Mouse (Mus musculus): Measurements from ENCODE around the gene Zfp963. TPM values are rescaled to one million over a fixed set of nuclear protein-coding genes. Genes with fewer than 3 reads are reported as not detected.

Gene Zfp963
- polyA plus RNA-seq (2014; fragmentation: Illumina TruSeq; extraction: RNeasy Lipid Tissue Mini Kit (QIAGEN cat#74804); ENCODE audit: low read depth, low replicate concordance), result 11.1 TPM

DNA sequence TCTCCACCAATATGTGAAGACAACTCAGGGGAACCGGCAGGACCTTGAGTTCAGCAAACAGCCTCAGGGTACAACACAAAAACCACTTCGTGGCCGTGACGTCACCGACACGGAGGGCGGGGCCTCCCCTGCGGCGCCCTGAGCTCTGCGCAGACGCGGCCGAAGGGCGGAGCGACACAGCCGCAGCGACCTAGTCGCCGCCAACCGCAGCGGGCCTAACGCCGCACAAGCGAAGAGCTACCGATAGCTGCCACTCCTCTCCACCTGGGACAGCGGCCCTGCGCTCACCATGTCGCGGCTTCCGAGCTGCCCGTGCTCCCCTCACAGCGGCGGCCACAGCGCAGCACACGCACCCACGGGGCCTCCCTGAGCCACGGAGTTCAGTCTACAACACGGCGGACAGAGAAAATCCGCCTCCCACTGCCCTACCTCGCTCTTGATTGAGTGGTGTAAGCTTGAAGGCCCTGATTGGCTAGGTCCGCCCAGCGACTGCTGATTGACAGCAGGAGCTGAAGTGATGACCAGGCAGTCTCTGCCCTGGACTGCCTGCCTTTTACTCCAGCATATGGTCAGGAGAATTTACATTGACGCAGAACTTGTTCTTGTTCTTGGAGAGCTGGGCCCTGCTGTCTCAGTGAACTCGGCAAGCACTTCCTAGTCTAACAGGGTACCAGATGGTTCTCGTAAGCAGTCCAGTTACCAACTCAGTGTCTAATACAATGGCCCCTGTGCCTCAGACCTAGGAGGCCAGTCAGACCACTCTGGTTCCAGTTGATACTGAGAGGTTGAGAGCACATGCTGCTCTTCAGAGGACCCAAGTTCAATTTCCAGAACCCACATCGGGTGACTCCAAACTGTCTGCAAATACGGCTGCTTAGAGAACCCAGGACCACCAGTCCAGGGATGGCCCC lies at the start of gene Zfp963:
TSS of gene Zfp963 (minus strand) at position 427 of the 911 bp plus-strand sequence.

DNA sequence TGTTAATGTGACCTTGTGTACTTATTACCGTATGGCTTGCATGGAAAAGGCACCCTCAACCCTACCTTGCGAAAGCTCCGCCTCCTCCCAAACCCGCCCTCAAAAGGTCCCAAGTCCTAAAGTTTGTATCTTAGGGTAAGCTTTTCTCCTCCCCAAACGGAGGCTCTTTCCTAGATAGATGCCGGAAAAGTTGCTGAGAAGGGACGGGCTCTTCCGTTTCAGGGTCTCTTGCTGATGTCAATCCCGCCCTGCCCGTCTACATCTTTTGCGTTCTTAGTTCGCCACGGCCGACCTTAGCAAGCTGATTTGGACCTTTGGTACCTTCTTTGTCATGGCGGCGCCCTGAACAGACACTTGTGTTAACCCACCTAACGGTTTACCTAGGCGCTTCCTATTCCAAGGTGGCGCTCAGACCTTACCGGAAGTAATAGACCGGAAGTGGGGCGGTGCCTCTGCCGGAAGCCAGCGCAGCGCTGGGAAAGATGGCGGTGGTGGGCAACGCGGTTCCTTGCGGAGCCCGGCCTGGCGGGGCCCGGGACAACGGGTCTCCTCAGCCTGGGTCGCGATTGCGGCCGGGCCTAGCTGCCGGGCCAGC lies 41.1 kb upstream of the Zfp963 start, which contains the start of the genes Atp13a1 and Zfp866:
TSS of gene Atp13a1 (plus strand) at position 391 of the 595 bp plus-strand sequence.
TSS of gene Zfp866 (minus strand) at position 406 of the 595 bp plus-strand sequence.

DNA sequence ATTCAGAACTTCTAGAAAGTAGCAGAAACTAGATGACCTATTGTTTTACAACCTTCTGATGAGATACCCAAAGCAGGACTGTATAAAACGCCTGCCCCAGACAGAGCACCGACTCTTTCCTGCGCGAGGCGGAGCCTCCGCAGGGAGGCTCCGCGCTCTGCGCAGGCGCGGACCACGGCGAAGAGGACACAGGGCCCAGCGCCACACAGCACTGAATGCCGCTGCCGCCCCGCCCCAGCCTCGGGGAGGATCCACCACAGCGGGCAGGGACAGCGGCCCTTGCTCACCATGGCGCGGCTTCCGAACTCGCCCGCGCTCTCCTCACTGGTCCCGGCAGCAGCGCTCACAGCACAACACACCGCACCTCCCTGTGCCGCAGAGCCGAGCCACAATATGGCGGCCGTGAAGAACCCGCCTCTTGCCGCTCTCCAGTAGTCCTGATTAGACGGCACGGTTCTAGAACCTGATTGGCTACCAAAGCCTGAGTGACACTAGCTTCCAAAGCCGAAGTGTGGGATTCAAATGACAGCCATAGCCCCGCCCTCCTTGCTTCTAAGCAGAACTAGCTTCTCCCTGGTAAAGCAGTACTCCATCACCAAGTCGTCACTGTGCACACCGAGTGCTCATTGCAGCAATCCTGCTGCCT lies 24.9 kb upstream of the Zfp963 start, which contains the start of gene Gm20422:
TSS of gene Gm20422 (minus strand) at position 384 of the 646 bp plus-strand sequence.

DNA sequence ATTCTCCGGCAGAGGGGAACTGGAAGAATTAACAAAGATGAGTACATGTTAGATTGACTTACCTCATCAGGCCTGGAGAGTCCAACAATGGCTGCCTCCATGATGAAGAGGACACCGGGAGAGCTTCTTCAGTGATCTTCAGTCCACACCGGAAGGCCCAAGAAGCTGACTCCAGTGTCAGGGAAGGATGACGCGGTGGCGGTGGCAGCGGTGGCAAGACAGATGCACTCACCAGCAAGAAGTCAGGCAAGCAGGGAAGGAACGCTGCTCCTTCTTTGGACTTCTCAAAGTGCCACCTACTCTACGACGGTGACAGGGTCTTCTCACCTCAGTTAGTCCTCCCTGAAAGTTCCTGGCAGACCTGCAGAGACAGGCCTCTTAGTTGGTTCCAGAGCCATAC lies 39.1 kb downstream of the Zfp963 start, which contains the start of gene Zfp869:
TSS of gene Zfp869 (minus strand) at position 101 of the 400 bp plus-strand sequence.

Other genes with a start within 250 kb of the Zfp963 start
- not detected for gene Gm7697, start 227.0 kb downstream of the Zfp963 start, polyA plus RNA-seq (2014; fragmentation: Illumina TruSeq; extraction: RNeasy Lipid Tissue Mini Kit (QIAGEN cat#74804); ENCODE audit: low read depth, low replicate concordance)
- 54.2 TPM for gene Zfp868, start 124.4 kb downstream of the Zfp963 start, polyA plus RNA-seq (2014; fragmentation: Illumina TruSeq; extraction: RNeasy Lipid Tissue Mini Kit (QIAGEN cat#74804); ENCODE audit: low read depth, low replicate concordance)
- gene Zfp964, start 95.5 kb downstream of the Zfp963 start, polyA plus RNA-seq (2014; fragmentation: Illumina TruSeq; extraction: RNeasy Lipid Tissue Mini Kit (QIAGEN cat#74804); ENCODE audit: low read depth, low replicate concordance), result 5.3 TPM
- 60.5 TPM for gene Zfp869, start 39.2 kb downstream of the Zfp963 start, polyA plus RNA-seq (2014; fragmentation: Illumina TruSeq; extraction: RNeasy Lipid Tissue Mini Kit (QIAGEN cat#74804); ENCODE audit: low read depth, low replicate concordance)
- not detected for gene Gm20422, start 24.9 kb upstream of the Zfp963 start, polyA plus RNA-seq (2014; fragmentation: Illumina TruSeq; extraction: RNeasy Lipid Tissue Mini Kit (QIAGEN cat#74804); ENCODE audit: low read depth, low replicate concordance)
- 1.8 TPM for gene Atp13a1, start 41.2 kb upstream of the Zfp963 start, polyA plus RNA-seq (2014; fragmentation: Illumina TruSeq; extraction: RNeasy Lipid Tissue Mini Kit (QIAGEN cat#74804); ENCODE audit: low read depth, low replicate concordance)
- gene Zfp866, start 41.2 kb upstream of the Zfp963 start, polyA plus RNA-seq (2014; fragmentation: Illumina TruSeq; extraction: RNeasy Lipid Tissue Mini Kit (QIAGEN cat#74804); ENCODE audit: low read depth, low replicate concordance), result 44.5 TPM
- gene Gmip, start 58.7 kb upstream of the Zfp963 start, polyA plus RNA-seq (2014; fragmentation: Illumina TruSeq; extraction: RNeasy Lipid Tissue Mini Kit (QIAGEN cat#74804); ENCODE audit: low read depth, low replicate concordance), result 2.1 TPM
- 1.9 TPM for gene Lpar2, start 72.5 kb upstream of the Zfp963 start, polyA plus RNA-seq (2014; fragmentation: Illumina TruSeq; extraction: RNeasy Lipid Tissue Mini Kit (QIAGEN cat#74804); ENCODE audit: low read depth, low replicate concordance)
- not detected for gene Pbx4, start 82.5 kb upstream of the Zfp963 start, polyA plus RNA-seq (2014; fragmentation: Illumina TruSeq; extraction: RNeasy Lipid Tissue Mini Kit (QIAGEN cat#74804); ENCODE audit: low read depth, low replicate concordance)
- not detected for gene Cilp2, start 137.7 kb upstream of the Zfp963 start, polyA plus RNA-seq (2014; fragmentation: Illumina TruSeq; extraction: RNeasy Lipid Tissue Mini Kit (QIAGEN cat#74804); ENCODE audit: low read depth, low replicate concordance)
- not detected for gene Tssk6, start 152.2 kb upstream of the Zfp963 start, polyA plus RNA-seq (2014; fragmentation: Illumina TruSeq; extraction: RNeasy Lipid Tissue Mini Kit (QIAGEN cat#74804); ENCODE audit: low read depth, low replicate concordance)
- not detected for gene Ndufa13, start 152.6 kb upstream of the Zfp963 start, polyA plus RNA-seq (2014; fragmentation: Illumina TruSeq; extraction: RNeasy Lipid Tissue Mini Kit (QIAGEN cat#74804); ENCODE audit: low read depth, low replicate concordance)
- gene Yjefn3, start 152.7 kb upstream of the Zfp963 start, polyA plus RNA-seq (2014; fragmentation: Illumina TruSeq; extraction: RNeasy Lipid Tissue Mini Kit (QIAGEN cat#74804); ENCODE audit: low read depth, low replicate concordance), result not detected
- 12.7 TPM for gene Gatad2a, start 246.4 kb upstream of the Zfp963 start, polyA plus RNA-seq (2014; fragmentation: Illumina TruSeq; extraction: RNeasy Lipid Tissue Mini Kit (QIAGEN cat#74804); ENCODE audit: low read depth, low replicate concordance)

All from adrenal gland, adult 10 weeks (tissue).